Mouse (Mus musculus): ENCODE measurements around the gene Tspan32.

The Tspan32 gene

GRCm38 (mm10) chr7:143031816-143032215 lies 27.0 kb downstream of the Tspan32 start:
- in situ Hi-C loops (cut with MboI; ENCODE audit: low sequenced_read_pairs) = no loop called here

- in situ Hi-C loops (cut with MboI; ENCODE audit: low sequenced_read_pairs) = no loop called here
Observed at GRCm38 (mm10) chr7:143033581-143033980, 28.7 kb downstream of the Tspan32 start.

- in situ Hi-C loops (cut with MboI; ENCODE audit: low sequenced_read_pairs) = no loop called here
Observed at GRCm38 (mm10) chr7:143034112-143034511, 29.3 kb downstream of the Tspan32 start.

GRCm38 (mm10) chr7:143034519-143035450 lies 29.9 kb downstream of the Tspan32 start:
- in situ Hi-C loops (cut with MboI; ENCODE audit: low sequenced_read_pairs) = no loop called here

- in situ Hi-C loops (cut with MboI; ENCODE audit: low sequenced_read_pairs) = no loop called here
Observed at GRCm38 (mm10) chr7:143036787-143037186, 31.9 kb downstream of the Tspan32 start.

GRCm38 (mm10) chr7:143037306-143037705 lies 32.5 kb downstream of the Tspan32 start:
- in situ Hi-C loops (cut with MboI; ENCODE audit: low sequenced_read_pairs) = no loop called here

- in situ Hi-C loops (cut with MboI; ENCODE audit: low sequenced_read_pairs) = no loop called here
Observed at GRCm38 (mm10) chr7:143038174-143038931, 33.5 kb downstream of the Tspan32 start.

GRCm38 (mm10) chr7:143040561-143040960 lies 35.7 kb downstream of the Tspan32 start:
- in situ Hi-C loops (cut with MboI; ENCODE audit: low sequenced_read_pairs) = no loop called here

GRCm38 (mm10) chr7:143041138-143041822 lies 36.4 kb downstream of the Tspan32 start:
- in situ Hi-C loops (cut with MboI; ENCODE audit: low sequenced_read_pairs) = no loop called here

- in situ Hi-C loops (cut with MboI; ENCODE audit: low sequenced_read_pairs) = no loop called here
Observed at GRCm38 (mm10) chr7:143042089-143042488, 37.2 kb downstream of the Tspan32 start.

GRCm38 (mm10) chr7:143042897-143043300 lies 38.1 kb downstream of the Tspan32 start:
- in situ Hi-C loops (cut with MboI; ENCODE audit: low sequenced_read_pairs) = no loop called here

- in situ Hi-C loops (cut with MboI; ENCODE audit: low sequenced_read_pairs) = no loop called here
Observed at GRCm38 (mm10) chr7:143044049-143044825, 39.4 kb downstream of the Tspan32 start.

- in situ Hi-C loops (cut with MboI; ENCODE audit: low sequenced_read_pairs) = no loop called here
Observed at GRCm38 (mm10) chr7:143044826-143045206, 40.0 kb downstream of the Tspan32 start.

- in situ Hi-C loops (cut with MboI; ENCODE audit: low sequenced_read_pairs) = no loop called here
Observed at GRCm38 (mm10) chr7:143046358-143046757, 41.5 kb downstream of the Tspan32 start.

GRCm38 (mm10) chr7:143049331-143049730 lies 44.5 kb downstream of the Tspan32 start:
- in situ Hi-C loops (cut with MboI; ENCODE audit: low sequenced_read_pairs) = no loop called here

GRCm38 (mm10) chr7:143049841-143050816 lies 45.3 kb downstream of the Tspan32 start:
- in situ Hi-C loops (cut with MboI; ENCODE audit: low sequenced_read_pairs) = no loop called here

GRCm38 (mm10) chr7:143051316-143051715 lies 46.5 kb downstream of the Tspan32 start:
- in situ Hi-C loops (cut with MboI; ENCODE audit: low sequenced_read_pairs) = no loop called here

GRCm38 (mm10) chr7:143052626-143053007 lies 47.8 kb downstream of the Tspan32 start, which contains the start of gene Cd81:
Gene Cd81 (plus strand): TSS chr7:143052739.
- in situ Hi-C loops (cut with MboI; ENCODE audit: low sequenced_read_pairs) = no loop called here

Measured in CH12F3 (cell line).